8 mouse cellular contexts compared by ENCODE assay signal in the genomic region with DNA sequence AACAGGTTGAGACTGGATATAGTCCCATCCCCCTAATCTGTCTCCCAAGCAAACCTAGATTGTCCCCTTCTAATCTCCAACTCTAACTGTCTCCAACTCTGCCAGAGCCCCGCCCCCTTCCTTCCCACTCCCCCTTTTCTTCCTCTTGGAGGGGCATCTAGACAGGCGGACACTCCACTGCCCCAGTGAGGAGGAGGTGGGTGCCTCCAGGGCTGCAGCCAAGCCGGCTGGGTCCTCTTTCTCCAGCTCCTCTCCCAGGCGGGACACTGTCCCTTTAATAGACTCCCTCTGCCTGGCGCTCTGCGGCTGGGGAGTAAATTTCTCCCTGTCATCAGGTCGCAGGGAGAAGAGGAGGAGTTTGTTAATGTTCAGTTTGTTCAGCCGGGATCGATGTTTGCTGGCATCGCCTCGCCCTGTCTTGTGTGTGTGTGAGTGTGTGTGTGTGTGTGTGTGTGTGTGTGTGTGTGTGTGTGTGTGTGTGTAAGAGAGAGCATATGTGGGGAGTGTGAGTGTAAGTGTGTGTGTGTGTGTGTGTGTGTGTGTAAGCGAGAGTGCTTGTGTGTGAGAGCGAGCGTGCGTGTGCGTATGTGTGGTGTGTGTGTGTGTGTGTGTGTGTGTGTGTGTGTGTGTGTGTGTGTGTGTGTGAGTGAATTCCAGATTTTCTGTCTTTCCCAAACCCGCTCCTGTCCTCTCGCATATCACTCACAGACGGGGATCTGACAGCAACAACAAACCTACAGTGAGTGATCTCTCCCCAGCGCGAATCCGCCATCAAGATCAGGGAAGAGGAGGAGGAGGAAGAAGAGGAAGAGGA. TPM values are rescaled to one million over a fixed set of nuclear protein-coding genes. Genes with fewer than 3 reads are reported as not detected.
DNase-seq lines count a peak whose midpoint lies in the region; ATAC-seq and TF ChIP-seq lines count a peak whose summit lies in the region.

Gene Tshz2, plus strand, starts transcription at position 676 of the 814 bp plus-strand sequence.

- ATAC-seq in forebrain, embryonic 14.5 days: peak; percentile 77

- intact Hi-C loops in heart, postnatal 10 days (cut with DNase I): loop anchor here (5.0 to 10.0 kb wide), 3 partner anchors 92 to 570 kb away; no protein-coding TSS in a partner anchor

- H3K36me3 ChIP-seq in forebrain, embryonic 14.5 days (ENCODE audit: control insufficient read depth, insufficient read depth, low read length): no peaks in the 10 kb centered on the region

- H3K4me2 ChIP-seq in forebrain, embryonic 14.5 days (ENCODE audit: low read length): peak within 1 kb of the TSS; percentile 99

- under 1% methylated on average over 21 of the region's 22 CpGs for WGBS in forebrain, embryonic 14.5 days
- WGBS in lung, adult 2 months: 1% methylated on average over 21 of the region's 22 CpGs

- no peak for TF ChIP-seq POLR2A in lung, adult 2 months (IDR thresholded peaks at IDR 0.05; ENCODE audit: borderline replicate concordance, extremely low read depth, low read depth, low read length)

- peak; percentile 26 for DNase-seq in CD4-positive helper T cell, adult 2 months (ENCODE audit: low read depth, low spot score)
- peak; percentile 37 to 50 for DNase-seq in adrenal gland, adult 18-20 months (ENCODE audit: low spot score in 2 of 2)
- peak; percentile 78 for DNase-seq in forebrain, embryonic 14.5 days (ENCODE audit: low spot score)
- DNase-seq in heart, postnatal 10 days: peak; percentile 68 to 71
- DNase-seq in kidney, postnatal 25 days: peak; percentile 63 to 77
- peak; percentile 37 for DNase-seq in lung, adult 2 months
- peak; percentile 86 for DNase-seq in retina, postnatal 1 day
- DNase-seq in B cell, adult 2 months: no peak

- peak within 1 kb of the TSS; percentile 56 for H3K4me3 ChIP-seq in forebrain, embryonic 14.5 days (ENCODE audit: low read depth, low read length)
- H3K4me3 ChIP-seq in lung, adult 2 months (replicated peaks; ENCODE audit: extremely low read depth, low read depth, low read length): peak within 1 kb of the TSS; percentile 71

- H3K27me3 ChIP-seq in forebrain, embryonic 14.5 days (replicated peaks; ENCODE audit: control insufficient read depth, insufficient read depth, low read length): no peaks in the 10 kb centered on the region

- H3K9me3 ChIP-seq in forebrain, embryonic 14.5 days (replicated peaks; ENCODE audit: control insufficient read depth, low read length): no peaks in the 10 kb centered on the region

- TF ChIP-seq CTCF in lung, adult 2 months (IDR thresholded peaks at IDR 0.05; ENCODE audit: insufficient read depth, low read length): no peak

- H3K9ac ChIP-seq in forebrain, embryonic 14.5 days (ENCODE audit: low read length): peak within 1 kb of the TSS; percentile 76

- H3K27ac ChIP-seq in forebrain, embryonic 14.5 days (ENCODE audit: low read depth, low read length): peak within 1 kb of the TSS; percentile 55; the same call in 1 of the 2 replicates

- peaks cover 4% of the 10 kb centered on the region; the same call in 1 of the 2 replicates for H3K4me1 ChIP-seq in forebrain, embryonic 14.5 days (ENCODE audit: control insufficient read depth, insufficient read depth, low read length)
- no peaks in the 10 kb centered on the region for H3K4me1 ChIP-seq in lung, adult 2 months (ENCODE audit: control insufficient read depth, insufficient read depth, low read length)

RNA-seq across cellular contexts. Expression of gene Tshz2, which starts in this region (rescaled TPM):
- total RNA-seq in adrenal gland, adult 18-20 months (2021): 10 to 100 TPM; 37.8 to 50.7 TPM
- 3.4 and 5.9 TPM in 2 replicates for polyA plus RNA-seq in forebrain, embryonic 14.5 days (2014; fragmentation: Nextera tagmentation; extraction: Ambion mirVana)
- 10 to 100 TPM; 16.5 to 18.0 TPM for total RNA-seq in heart, postnatal 10 days (2021)
- polyA plus RNA-seq in lung, adult 2 months (2012; rRNA removed): 6.2 and 8.4 TPM in 2 replicates

Comparison
In these comparisons a context has a peak if more than half of its experiments do, and no peak if none do; other contexts are left out.
1. DNase-seq: peak in CD4-positive helper T cell, adult 2 months (single experiment), adrenal gland, adult 18-20 months (2 of 2), forebrain, embryonic 14.5 days (single experiment), heart, postnatal 10 days (2 of 2), kidney, postnatal 25 days (2 of 2), lung, adult 2 months (single experiment) and retina, postnatal 1 day (single experiment); none in B cell, adult 2 months (0 of 2).